Mouse (Mus musculus) CH12.LX (cell line): ENCODE measurements around the gene Cntn4. TPM values are rescaled to one million over a fixed set of nuclear protein-coding genes. Genes with fewer than 3 reads are reported as not detected.

Source experiments
- DNase-seq: peaks from one replicate; pipeline ENCODE4 v3.0.0-alpha.2; 2013; ENCODE audit errors: extremely low read depth
- H3K27ac ChIP-seq: 2 replicates; pipeline ENCODE4 v1.5.1; 2012; ENCODE audit warnings: low read depth, mild to moderate bottlenecking, control low read depth, moderate library complexity; ENCODE audit not compliant: insufficient read depth
- H3K27me3 ChIP-seq: replicated peaks from 2 replicates; pipeline ENCODE3; 2012; ENCODE audit warnings: inconsistent platforms
- H3K36me3 ChIP-seq, 2 experiments: replicated peaks in 1 of 2; 2 replicates each; pipeline versions ENCODE3 to v1.6.1; 2012; ENCODE audit warnings: inconsistent platforms in 1 of 2, low read length in 1 of 2, mild to moderate bottlenecking in 1 of 2, mixed read lengths in 1 of 2, moderate library complexity in 1 of 2; ENCODE audit not compliant: control insufficient read depth in 1 of 2, insufficient read depth in 1 of 2
- H3K4me1 ChIP-seq, 2 experiments: 2 replicates each; pipeline ENCODE4 v1.6.1; 2012; ENCODE audit warnings: inconsistent platforms in 1 of 2, moderate library complexity in 1 of 2; ENCODE audit not compliant: insufficient read depth in 2 of 2, control insufficient read depth in 1 of 2
- H3K4me2 ChIP-seq: 2 replicates; pipeline ENCODE4 v1.6.1; 2012; ENCODE audit warnings: low read depth, mild to moderate bottlenecking, control low read depth; ENCODE audit not compliant: poor library complexity, insufficient read depth, severe bottlenecking
- H3K4me3 ChIP-seq, 3 experiments: fragments of 150-350 bp in 1 of 3; sonication (generic) in 1 of 3; replicated peaks in 1 of 3; 2 replicates each; pipeline versions ENCODE3 to v1.5.1; 2011 to 2012; ENCODE audit warnings: low read depth in 2 of 3, low read length in 2 of 3, mild to moderate bottlenecking in 2 of 3, moderate library complexity in 2 of 3, control low read depth in 1 of 3, improper control_type of control experiment in 1 of 3, inconsistent platforms in 1 of 3, mixed read lengths in 1 of 3; ENCODE audit not compliant: poor library complexity in 1 of 3
- H3K79me2 ChIP-seq: replicated peaks from 2 replicates; pipeline ENCODE4 v1.6.1; 2012; ENCODE audit warnings: mild to moderate bottlenecking, moderate library complexity; ENCODE audit not compliant: control insufficient read depth, poor library complexity, insufficient read depth, severe bottlenecking; ENCODE audit errors: extremely low read depth
- H3K9ac ChIP-seq: 2 replicates; pipeline ENCODE4 v1.6.1; 2012; ENCODE audit warnings: low read depth, mild to moderate bottlenecking, control low read depth, moderate library complexity; ENCODE audit not compliant: insufficient read depth
- H3K9me3 ChIP-seq: replicated peaks from 2 replicates; pipeline ENCODE3; 2012; ENCODE audit warnings: low read length, inconsistent platforms, mixed read lengths
- BHLHE40 ChIP-seq: IDR thresholded peaks from 2 replicates; pipeline ENCODE4 v1.6.1; 2011; ENCODE audit warnings: mild to moderate bottlenecking, low read depth, low read length, improper control_type of control experiment
- CHD1 ChIP-seq: IDR thresholded peaks from 2 replicates; pipeline ENCODE4 v1.6.1; 2012; ENCODE audit warnings: low read depth, low read length, improper control_type of control experiment, inconsistent platforms
- CHD2 ChIP-seq: IDR thresholded peaks from 2 replicates; pipeline ENCODE4 v1.6.1; 2011; ENCODE audit warnings: low read length, improper control_type of control experiment
- CTCF ChIP-seq, 2 experiments: IDR thresholded peaks in 1 of 2; conservative IDR thresholded peaks in 1 of 2; 2 replicates each; pipeline ENCODE4 v1.5.1; 2011 to 2012; ENCODE audit warnings: low read depth in 2 of 2, low read length in 2 of 2, improper control_type of control experiment in 1 of 2, inconsistent platforms in 1 of 2, mild to moderate bottlenecking in 1 of 2, moderate library complexity in 1 of 2
- ETS1 ChIP-seq: conservative IDR thresholded peaks from 2 replicates; pipeline ENCODE4 v1.6.1; 2012; ENCODE audit warnings: low read depth, mild to moderate bottlenecking, inconsistent platforms, low read length, improper control_type of control experiment, moderate library complexity
- GABPA ChIP-seq: IDR thresholded peaks from 2 replicates; pipeline ENCODE4 v1.6.1; 2012; ENCODE audit warnings: low read depth, low read length, improper control_type of control experiment, inconsistent platforms; ENCODE audit not compliant: insufficient replicate concordance
- IRF4 ChIP-seq: IDR thresholded peaks from 2 replicates; pipeline ENCODE4 v1.6.1; 2014; ENCODE audit warnings: low read depth, mild to moderate bottlenecking, inconsistent platforms, low read length, improper control_type of control experiment
- JUN ChIP-seq: IDR thresholded peaks from 2 replicates; pipeline ENCODE4 v1.6.1; 2011; ENCODE audit warnings: low read depth, mild to moderate bottlenecking, low read length, improper control_type of control experiment, moderate library complexity; ENCODE audit not compliant: insufficient read depth
- JUND ChIP-seq: conservative IDR thresholded peaks from 2 replicates; pipeline ENCODE4 v1.6.1; 2011; ENCODE audit warnings: low read depth, low read length, improper control_type of control experiment
- KAT2A ChIP-seq: IDR thresholded peaks from 2 replicates; pipeline ENCODE4 v1.6.1; 2012; ENCODE audit warnings: low read length, improper control_type of control experiment, inconsistent platforms; ENCODE audit not compliant: insufficient replicate concordance
- MAX ChIP-seq: IDR thresholded peaks from 2 replicates; pipeline ENCODE4 v1.6.1; 2011; ENCODE audit warnings: low read length, improper control_type of control experiment
- MAZ ChIP-seq: IDR thresholded peaks from 2 replicates; pipeline ENCODE4 v1.6.1; 2012; ENCODE audit warnings: low read depth, mild to moderate bottlenecking, inconsistent platforms, low read length, improper control_type of control experiment, moderate library complexity
- MEF2A ChIP-seq: IDR thresholded peaks from 2 replicates; pipeline ENCODE4 v1.6.1; 2014; ENCODE audit warnings: low read depth, mild to moderate bottlenecking, inconsistent platforms, low read length, improper control_type of control experiment, borderline replicate concordance
- MXI1 ChIP-seq: IDR thresholded peaks from 2 replicates; pipeline ENCODE4 v1.6.1; 2011; ENCODE audit warnings: mild to moderate bottlenecking, low read depth, low read length, improper control_type of control experiment
- MYC ChIP-seq: IDR thresholded peaks from 2 replicates; pipeline ENCODE4 v1.6.1; 2011; ENCODE audit warnings: low read depth, mild to moderate bottlenecking, improper control_type of control experiment, low read length
- NELFE ChIP-seq: IDR thresholded peaks from 2 replicates; pipeline ENCODE4 v1.6.1; 2011; ENCODE audit warnings: low read depth, low read length, improper control_type of control experiment
- NRF1 ChIP-seq: IDR thresholded peaks from 2 replicates; pipeline ENCODE4 v1.6.1; 2014; ENCODE audit warnings: low read depth, mild to moderate bottlenecking, inconsistent platforms, low read length, improper control_type of control experiment, moderate library complexity
- PAX5 ChIP-seq: IDR thresholded peaks from 2 replicates; pipeline ENCODE4 v1.6.1; 2012; ENCODE audit warnings: low read length, inconsistent platforms, mixed read lengths
- POLR2A ChIP-seq: IDR thresholded peaks from 2 replicates; pipeline ENCODE4 v1.6.1; 2011; ENCODE audit warnings: low read depth, mild to moderate bottlenecking, improper control_type of control experiment, low read length
- POLR2AphosphoS2 ChIP-seq: IDR thresholded peaks from 2 replicates; pipeline ENCODE4 v1.6.1; 2011; ENCODE audit warnings: low read depth, low read length, improper control_type of control experiment
- RCOR1 ChIP-seq: conservative IDR thresholded peaks from 2 replicates; pipeline ENCODE4 v1.6.1; 2012; ENCODE audit warnings: low read depth, mild to moderate bottlenecking, inconsistent platforms, low read length, improper control_type of control experiment
- SIN3A ChIP-seq: IDR thresholded peaks from 2 replicates; pipeline ENCODE4 v1.6.1; 2012; ENCODE audit warnings: low read length, improper control_type of control experiment, inconsistent platforms
- TBP ChIP-seq: conservative IDR thresholded peaks from 2 replicates; pipeline ENCODE4 v1.6.1; 2011; ENCODE audit warnings: low read depth, low read length, improper control_type of control experiment
- TCF12 ChIP-seq: IDR thresholded peaks from 2 replicates; pipeline ENCODE4 v1.6.1; 2014; ENCODE audit warnings: low read depth, mild to moderate bottlenecking, inconsistent platforms, low read length, improper control_type of control experiment
- UBTF ChIP-seq: IDR thresholded peaks from 2 replicates; pipeline ENCODE4 v1.6.1; 2012; ENCODE audit warnings: low read depth, mild to moderate bottlenecking, inconsistent platforms, low read length, improper control_type of control experiment, moderate library complexity
- USF2 ChIP-seq: conservative IDR thresholded peaks from 2 replicates; pipeline ENCODE4 v1.6.1; 2011; ENCODE audit warnings: low read depth, low read length, improper control_type of control experiment
- ZC3H11A ChIP-seq: IDR thresholded peaks from 2 replicates; pipeline ENCODE4 v1.6.1; 2012; ENCODE audit warnings: low read depth, mild to moderate bottlenecking, inconsistent platforms, low read length, improper control_type of control experiment
- ZMIZ1 ChIP-seq: IDR thresholded peaks from 2 replicates; pipeline ENCODE4 v1.6.1; 2012; ENCODE audit warnings: low read depth, mild to moderate bottlenecking, inconsistent platforms, low read length, improper control_type of control experiment
- ZNF384 ChIP-seq: IDR thresholded peaks from 2 replicates; pipeline ENCODE4 v1.6.1; 2012; ENCODE audit warnings: low read depth, low read length, improper control_type of control experiment, inconsistent platforms
- dilution Hi-C: fragments of 300-500 bp; cut with MboI; formaldehyde crosslinking; loops from 2 replicates; pipeline ENCODE4 v1.14.3; 2020; ENCODE audit warnings: low sequenced_read_pairs; ENCODE audit not compliant: extremely low pct_unique_long_range_greater_than_20kb, extremely low pct_ligation_motif_present
- in situ Hi-C: fragments of 300-500 bp; cut with MboI; formaldehyde crosslinking; loops from 3 replicates; pipeline ENCODE4 v1.14.3; 2019; ENCODE audit warnings: low sequenced_read_pairs, low pct_ligation_motif_present, low pct_unique_long_range_greater_than_20kb, mixed read lengths
- polyA plus RNA-seq: library from polyadenylated mRNA; unstranded; fragments of >175 nt; gene quantifications from 2 replicates; pipeline ENCODE4 v1.2.1, GENCODE M21; 2012; ENCODE audit warnings: low read depth; ENCODE audit not compliant: insufficient read length
- total RNA-seq, 2 experiments: library from RNA; depleted of rRNA; stranded (reverse); fragments of 300-350 nt in 1 of 2; fragments of >200 nt in 1 of 2; gene quantifications; 2 replicates each; pipeline ENCODE4 v1.2.3; 2012 to 2014

Cntn4 gene
- total and polyA plus RNA-seq, 3 experiments, result 0.14 TPM; not detected in 2

DNA sequence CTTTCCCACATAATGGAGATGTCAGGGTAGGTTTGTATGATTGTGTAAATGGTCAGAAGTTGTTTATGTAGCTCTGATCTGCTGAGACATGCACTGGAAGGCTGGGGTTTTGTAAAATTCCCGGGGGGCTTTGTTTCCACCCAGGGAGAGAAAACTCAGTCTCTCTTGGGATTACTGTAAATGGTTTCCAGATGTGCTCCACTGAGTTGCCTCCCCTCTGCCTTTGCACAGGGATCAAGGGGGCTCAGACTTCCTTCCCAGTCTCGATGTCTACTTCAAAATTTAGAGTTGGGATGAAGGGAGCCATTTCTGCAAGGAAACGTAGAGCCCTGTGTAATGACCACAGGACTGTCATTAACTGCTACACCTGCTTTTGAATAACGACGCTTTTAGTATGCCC lies 823 bp upstream of the Cntn4 start:
- in situ Hi-C loops, result no loop called here
- Histone ChIP-seq H3K27ac (no peak overlapping the region), H3K36me3 (no peaks in the 10 kb centered on the region), H3K9me3 (peaks cover 49% of the 10 kb centered on the region), H3K4me3 (no peak overlapping the region), H3K79me2 (no peaks in the 10 kb centered on the region), H3K4me2 (no peak overlapping the region), H3K9ac (no peak overlapping the region), H3K4me1 (no peaks in the 10 kb centered on the region), H3K27me3 (no peaks in the 10 kb centered on the region)
- no peak for TF ChIP-seq MYC
- TF ChIP-seq NRF1, result no peak
- no peak for TF ChIP-seq MEF2A
- no peak for TF ChIP-seq ZNF384
- TF ChIP-seq RCOR1, result no peak
- TF ChIP-seq POLR2A, result no peak
- no peak for TF ChIP-seq MXI1
- TF ChIP-seq TBP, result no peak
- TF ChIP-seq PAX5, result no peak
- no peak for TF ChIP-seq IRF4
- no peak for TF ChIP-seq BHLHE40
- no peak for TF ChIP-seq CHD1
- TF ChIP-seq TCF12, result no peak
- TF ChIP-seq GABPA, result no peak
- TF ChIP-seq JUND, result no peak
- TF ChIP-seq ZC3H11A, result no peak
- TF ChIP-seq MAX, result no peak
- no peak for TF ChIP-seq MAZ
- TF ChIP-seq UBTF, result no peak
- no peak for TF ChIP-seq CHD2
- dilution Hi-C loops, result no loop called here
- DNase-seq, result no peak

DNA sequence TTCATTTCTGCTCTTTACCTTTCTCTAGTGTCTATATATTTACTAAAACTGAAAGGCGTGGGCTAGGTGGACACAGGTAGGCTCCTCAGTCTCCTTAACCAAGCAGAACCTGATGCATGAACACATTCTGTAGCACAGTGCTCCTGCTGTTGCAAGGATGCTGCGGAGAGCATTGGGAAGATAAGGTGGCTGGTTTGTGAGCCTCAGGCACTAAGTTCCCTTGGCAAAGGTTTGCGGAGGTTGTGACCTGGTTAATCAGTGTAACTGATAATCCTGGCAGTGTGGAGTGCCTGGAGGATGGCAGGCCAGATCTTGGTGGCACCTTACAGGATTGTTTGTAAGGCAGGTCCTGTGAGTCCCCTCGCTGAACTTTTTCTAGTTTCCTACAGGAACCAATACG lies 1.3 kb downstream of the Cntn4 start:
- dilution Hi-C loops, result no loop called here
- no peak overlapping the region for H3K9ac ChIP-seq
- no peak overlapping the region for H3K4me2 ChIP-seq
- no peaks in the 10 kb centered on the region for H3K27me3 ChIP-seq
- no peaks in the 10 kb centered on the region for H3K4me1 ChIP-seq
- in situ Hi-C loops, result no loop called here
- no peak for DNase-seq
- H3K36me3 ChIP-seq, result no peaks in the 10 kb centered on the region
- TF ChIP-seq POLR2AphosphoS2 (no peak), SIN3A (no peak), MAZ (no peak), MEF2A (no peak), IRF4 (no peak), JUN (no peak), USF2 (no peak), CTCF (conservative IDR thresholded peaks at IDR 0.05 in 1 of 2, IDR thresholded peaks at IDR 0.05 in 1 of 2; ENCODE audit: low read depth in 2 of 2, low read length in 2 of 2) (no peak), MAX (no peak), ZMIZ1 (no peak), KAT2A (no peak), NELFE (no peak), ETS1 (no peak), MXI1 (no peak), UBTF (no peak), RCOR1 (no peak), POLR2A (no peak)
- TF ChIP-seq, all 38 proteins: peak for 0
- H3K9me3 ChIP-seq, result peaks cover 56% of the 10 kb centered on the region
- H3K4me3 ChIP-seq, result no peak overlapping the region
- H3K79me2 ChIP-seq, result no peaks in the 10 kb centered on the region
- no peak overlapping the region for H3K27ac ChIP-seq
